Mouse (Mus musculus): ENCODE measurements around the gene Mylk3. TPM values are rescaled to one million over a fixed set of nuclear protein-coding genes. Genes with fewer than 3 reads are reported as not detected.

Mylk3 gene
- polyA plus RNA-seq, 1 experiment from 2014 or later = 2.4 TPM

- no peak for TF ChIP-seq CTCF (IDR thresholded peaks at IDR 0.05; ENCODE audit: low read depth)
- H3K4me2 ChIP-seq (ENCODE audit: low read length) = no peak overlapping the region
- no peaks in the 10 kb centered on the region for H3K27me3 ChIP-seq (ENCODE audit: insufficient read depth, low read length)
- H3K36me3 ChIP-seq (ENCODE audit: insufficient read depth, low read length) = no peaks in the 10 kb centered on the region
- ATAC-seq (replicated peaks; ENCODE audit: low FRiP score, low read depth) = no peak
- no peaks in the 10 kb centered on the region for H3K4me1 ChIP-seq (replicated peaks; ENCODE audit: insufficient read depth, low read length)
- 60% methylated on average over 6 of the region's 6 CpGs for WGBS
- no peak overlapping the region for H3K4me3 ChIP-seq (replicated peaks; ENCODE audit: low read depth, low read length)
- H3K9ac ChIP-seq (ENCODE audit: low read depth, low read length) = no peak overlapping the region
- H3K27ac ChIP-seq = no peak overlapping the region
- DNase-seq (ENCODE audit: low spot score) = no peak
- no peaks in the 10 kb centered on the region for H3K9me3 ChIP-seq (replicated peaks; ENCODE audit: low read length)
Measured at GRCm38 (mm10) chr8:85336211-85336933, 49.8 kb downstream of the Mylk3 start.

DNA sequence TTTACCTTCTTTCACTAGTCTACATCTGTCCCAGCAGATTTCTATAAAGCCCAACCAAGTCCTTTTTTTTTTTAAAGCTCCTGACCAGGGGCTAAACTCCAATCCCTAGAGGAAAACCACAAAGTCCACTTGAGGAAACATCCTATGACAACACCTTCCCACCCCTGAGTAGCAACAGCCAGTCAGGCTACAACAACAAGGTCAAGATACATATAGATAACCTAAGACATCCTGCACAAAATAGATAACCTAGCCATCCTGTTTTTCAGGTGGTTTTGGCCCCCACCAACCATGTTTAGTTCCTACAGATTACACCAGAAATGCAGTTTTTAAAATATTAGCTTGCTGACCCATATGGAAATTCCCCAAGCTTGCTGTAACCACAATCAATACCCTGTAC lies 51.0 kb downstream of the Mylk3 start:
- Histone ChIP-seq H3K36me3 (ENCODE audit: insufficient read depth, low read length) (no peaks in the 10 kb centered on the region), H3K4me3 (replicated peaks; ENCODE audit: low read depth, low read length) (no peak overlapping the region), H3K4me1 (replicated peaks; ENCODE audit: insufficient read depth, low read length) (no peaks in the 10 kb centered on the region), H3K9ac (ENCODE audit: low read depth, low read length) (no peak overlapping the region), H3K4me2 (ENCODE audit: low read length) (no peak overlapping the region), H3K27ac (no peak overlapping the region), H3K9me3 (replicated peaks; ENCODE audit: low read length) (no peaks in the 10 kb centered on the region), H3K27me3 (ENCODE audit: insufficient read depth, low read length) (no peaks in the 10 kb centered on the region)
- no peak for ATAC-seq (replicated peaks; ENCODE audit: low FRiP score, low read depth)
- no peak for TF ChIP-seq CTCF (IDR thresholded peaks at IDR 0.05; ENCODE audit: low read depth)
- no peak for DNase-seq (ENCODE audit: low spot score)

DNA sequence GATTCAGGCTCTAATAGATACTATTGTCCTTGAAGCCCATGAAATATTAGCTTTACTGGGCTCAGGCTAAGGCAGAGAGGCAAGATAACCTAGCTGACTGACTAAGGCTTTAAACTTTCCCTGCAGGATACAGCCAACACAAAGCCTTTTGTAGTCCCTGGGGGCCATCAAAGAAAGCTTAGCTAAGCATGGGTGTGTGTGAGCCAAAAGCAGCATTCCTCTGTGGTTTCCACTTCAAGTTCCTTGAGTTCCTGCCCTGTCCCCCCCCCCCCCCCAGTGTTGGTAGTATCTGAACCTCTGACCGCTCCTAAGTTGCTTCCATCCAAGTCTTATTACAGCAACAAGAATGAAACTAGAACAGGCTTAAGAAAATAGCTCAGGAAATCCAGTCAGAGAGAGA lies 56.6 kb downstream of the Mylk3 start:
- Histone ChIP-seq H3K36me3 (ENCODE audit: insufficient read depth, low read length) (no peaks in the 10 kb centered on the region), H3K27me3 (ENCODE audit: insufficient read depth, low read length) (no peaks in the 10 kb centered on the region), H3K4me1 (replicated peaks; ENCODE audit: insufficient read depth, low read length) (no peaks in the 10 kb centered on the region), H3K4me2 (ENCODE audit: low read length) (no peak overlapping the region), H3K27ac (no peak overlapping the region), H3K9ac (ENCODE audit: low read depth, low read length) (no peak overlapping the region), H3K9me3 (replicated peaks; ENCODE audit: low read length) (no peaks in the 10 kb centered on the region), H3K4me3 (replicated peaks; ENCODE audit: low read depth, low read length) (no peak overlapping the region)
- ATAC-seq (replicated peaks; ENCODE audit: low FRiP score, low read depth) (no peak), DNase-seq (ENCODE audit: low spot score) (peak; percentile 56)
- no peak for TF ChIP-seq CTCF (IDR thresholded peaks at IDR 0.05; ENCODE audit: low read depth)
- WGBS = 78% methylated on average over 1 of the region's 1 CpGs

GRCm38 (mm10) chr8:85327036-85327435 lies 59.1 kb downstream of the Mylk3 start:
- no peak for ATAC-seq (replicated peaks; ENCODE audit: low FRiP score, low read depth)
- WGBS = 70% methylated on average over 9 of the region's 9 CpGs
- DNase-seq (ENCODE audit: low spot score) = no peak

DNA sequence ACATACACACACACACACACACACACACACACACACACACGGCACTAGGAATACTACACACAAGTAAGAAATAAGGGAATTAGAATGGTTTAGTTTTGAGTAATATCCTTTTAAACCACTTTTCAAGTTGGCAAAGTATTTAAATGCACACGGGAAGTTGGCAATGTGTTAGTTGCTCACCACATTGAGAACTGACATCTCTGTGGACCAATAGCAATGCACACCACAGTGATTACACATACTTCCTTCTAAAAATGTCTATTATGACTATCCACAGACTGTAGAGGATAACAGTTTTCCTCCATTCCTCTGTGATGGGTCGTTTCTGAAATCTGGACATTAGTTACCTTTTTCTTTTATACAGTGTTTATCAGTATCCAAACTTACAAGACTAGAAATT lies 63.1 kb downstream of the Mylk3 start:
- WGBS = 80% methylated on average over 3 of the region's 3 CpGs

More at GRCm38 (mm10) chr8:85327036-85327435, 59.1 kb downstream of the Mylk3 start:
- H3K4me3 ChIP-seq (replicated peaks; ENCODE audit: low read depth, low read length) = no peak overlapping the region
- H3K9me3 ChIP-seq (replicated peaks; ENCODE audit: low read length) = no peaks in the 10 kb centered on the region
- H3K36me3 ChIP-seq (ENCODE audit: insufficient read depth, low read length) = no peaks in the 10 kb centered on the region
- no peak overlapping the region for H3K27ac ChIP-seq
- H3K27me3 ChIP-seq (ENCODE audit: insufficient read depth, low read length) = no peaks in the 10 kb centered on the region
- no peak for TF ChIP-seq CTCF (IDR thresholded peaks at IDR 0.05; ENCODE audit: low read depth)
- H3K9ac ChIP-seq (ENCODE audit: low read depth, low read length) = no peak overlapping the region
- H3K4me2 ChIP-seq (ENCODE audit: low read length) = no peak overlapping the region
- no peaks in the 10 kb centered on the region for H3K4me1 ChIP-seq (replicated peaks; ENCODE audit: insufficient read depth, low read length)

GRCm38 (mm10) chr8:85321981-85322380 lies 64.2 kb downstream of the Mylk3 start:
- WGBS = 87% methylated on average over 15 of the region's 15 CpGs
- no peaks in the 10 kb centered on the region for H3K4me1 ChIP-seq (replicated peaks; ENCODE audit: insufficient read depth, low read length)
- no peak for TF ChIP-seq CTCF (IDR thresholded peaks at IDR 0.05; ENCODE audit: low read depth)
- H3K27ac ChIP-seq = no peak overlapping the region
- H3K4me2 ChIP-seq (ENCODE audit: low read length) = no peak overlapping the region
- no peak overlapping the region for H3K9ac ChIP-seq (ENCODE audit: low read depth, low read length)
- no peaks in the 10 kb centered on the region for H3K36me3 ChIP-seq (ENCODE audit: insufficient read depth, low read length)
- ATAC-seq (replicated peaks; ENCODE audit: low FRiP score, low read depth) (no peak), DNase-seq (ENCODE audit: low spot score) (no peak)
- H3K4me3 ChIP-seq (replicated peaks; ENCODE audit: low read depth, low read length) = no peak overlapping the region
- no peaks in the 10 kb centered on the region for H3K9me3 ChIP-seq (replicated peaks; ENCODE audit: low read length)
- no peaks in the 10 kb centered on the region for H3K27me3 ChIP-seq (ENCODE audit: insufficient read depth, low read length)

More for the DNA sequence above, 63.1 kb downstream of the Mylk3 start:
- H3K27me3 ChIP-seq (ENCODE audit: insufficient read depth, low read length) = no peaks in the 10 kb centered on the region
- H3K4me3 ChIP-seq (replicated peaks; ENCODE audit: low read depth, low read length) = no peak overlapping the region
- no peaks in the 10 kb centered on the region for H3K4me1 ChIP-seq (replicated peaks; ENCODE audit: insufficient read depth, low read length)
- DNase-seq (ENCODE audit: low spot score) (no peak), ATAC-seq (replicated peaks; ENCODE audit: low FRiP score, low read depth) (no peak)
- no peak for TF ChIP-seq CTCF (IDR thresholded peaks at IDR 0.05; ENCODE audit: low read depth)
- H3K9me3 ChIP-seq (replicated peaks; ENCODE audit: low read length) = no peaks in the 10 kb centered on the region
- no peak overlapping the region for H3K4me2 ChIP-seq (ENCODE audit: low read length)
- H3K36me3 ChIP-seq (ENCODE audit: insufficient read depth, low read length) = no peaks in the 10 kb centered on the region
- no peak overlapping the region for H3K27ac ChIP-seq
- H3K9ac ChIP-seq (ENCODE audit: low read depth, low read length) = no peak overlapping the region

DNA sequence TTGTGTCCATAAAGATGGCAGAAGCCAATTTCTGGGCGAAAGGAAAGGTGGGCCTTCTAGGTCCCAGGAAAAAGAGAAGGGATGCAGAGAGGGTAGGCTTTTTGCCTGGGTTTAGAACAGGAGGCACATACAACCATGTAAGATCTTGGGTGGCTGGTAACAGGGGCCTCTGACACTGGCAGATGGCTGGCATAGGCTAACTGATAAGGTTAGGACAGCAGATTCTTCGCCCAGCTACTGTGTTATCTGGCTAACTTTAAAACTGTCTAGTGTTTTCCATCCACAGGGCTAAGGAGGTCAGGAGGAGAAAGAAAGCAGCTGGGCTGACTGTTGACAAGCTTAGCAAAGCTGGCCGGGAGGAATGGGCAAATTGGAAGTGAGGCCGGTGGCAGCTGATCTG lies 67.6 kb downstream of the Mylk3 start:
- H3K27me3 ChIP-seq (ENCODE audit: insufficient read depth, low read length) = no peaks in the 10 kb centered on the region
- DNase-seq (ENCODE audit: low spot score) (no peak), ATAC-seq (replicated peaks; ENCODE audit: low FRiP score, low read depth) (no peak)
- H3K9ac ChIP-seq (ENCODE audit: low read depth, low read length) = no peak overlapping the region
- no peak overlapping the region for H3K4me2 ChIP-seq (ENCODE audit: low read length)
- no peak overlapping the region for H3K27ac ChIP-seq
- no peaks in the 10 kb centered on the region for H3K4me1 ChIP-seq (replicated peaks; ENCODE audit: insufficient read depth, low read length)
- no peaks in the 10 kb centered on the region for H3K9me3 ChIP-seq (replicated peaks; ENCODE audit: low read length)
- no peak for TF ChIP-seq CTCF (IDR thresholded peaks at IDR 0.05; ENCODE audit: low read depth)
- H3K4me3 ChIP-seq (replicated peaks; ENCODE audit: low read depth, low read length) = no peak overlapping the region
- WGBS = 90% methylated on average over 4 of the region's 4 CpGs
- H3K36me3 ChIP-seq (ENCODE audit: insufficient read depth, low read length) = no peaks in the 10 kb centered on the region
